Mouse (Mus musculus) midbrain, postnatal 0 days (tissue): ENCODE results near the gene Plekhh3. TPM values are rescaled to one million over a fixed set of nuclear protein-coding genes. Genes with fewer than 3 reads are reported as not detected.
A peak's percentile ranks its signal among the peaks of the same experiment; 100 is the strongest.

Source experiments
- ATAC-seq: fragments of 200-750 bp; cut with Nextera tagmentation; 2 replicates; pipeline ENCODE4 v1.8.0; 2017; ENCODE audit warnings: moderate number of reproducible peaks, mild to moderate bottlenecking, moderate TSS enrichment, moderate library complexity; ENCODE audit not compliant: low FRiP score
- DNase-seq: peaks from one replicate; pipeline ENCODE4 v3.0.0-alpha.2; 2015; ENCODE audit warnings: low spot score
- H3K27ac ChIP-seq: fragments of 300-500 bp; sonication (generic); 2 replicates; pipeline ENCODE4 v1.5.1; 2014; ENCODE audit warnings: low read depth, mild to moderate bottlenecking, low read length, mixed read lengths
- H3K27me3 ChIP-seq: fragments of 300-500 bp; sonication (generic); 2 replicates; pipeline ENCODE4 v1.6.1; 2014; ENCODE audit warnings: low read length, control low read depth, mixed read lengths; ENCODE audit not compliant: insufficient read depth
- H3K36me3 ChIP-seq: fragments of 300-500 bp; sonication (generic); 2 replicates; pipeline ENCODE4 v1.6.1; 2014; ENCODE audit warnings: low read length, control low read depth, mixed read lengths; ENCODE audit not compliant: insufficient read depth
- H3K4me1 ChIP-seq: fragments of 300-500 bp; sonication (generic); 2 replicates; pipeline ENCODE4 v1.6.1; 2014; ENCODE audit warnings: mild to moderate bottlenecking, control low read depth, antibody characterized with exemption, low read length, mixed read lengths; ENCODE audit not compliant: insufficient read depth
- H3K4me2 ChIP-seq: fragments of 300-500 bp; sonication (generic); 2 replicates; pipeline ENCODE4 v1.6.1; 2014; ENCODE audit warnings: low read depth, mild to moderate bottlenecking, low read length, mixed read lengths; ENCODE audit not compliant: poor library complexity, severe bottlenecking
- H3K4me3 ChIP-seq: fragments of 300-500 bp; sonication (generic); 2 replicates; pipeline ENCODE4 v1.5.1; 2014; ENCODE audit warnings: low read depth, mild to moderate bottlenecking, low read length, moderate library complexity
- H3K9ac ChIP-seq: fragments of 300-500 bp; sonication (generic); replicated peaks from 2 replicates; pipeline ENCODE4 v1.6.1; 2014; ENCODE audit warnings: mild to moderate bottlenecking, low read length, moderate library complexity, mixed read lengths; ENCODE audit not compliant: poor library complexity, severe bottlenecking
- H3K9me3 ChIP-seq: fragments of 300-500 bp; sonication (generic); 2 replicates; pipeline ENCODE4 v1.6.1; 2016; ENCODE audit warnings: low read length, control low read depth
- CTCF ChIP-seq: IDR thresholded peaks from 2 replicates; pipeline ENCODE4 v1.5.1; 2016; ENCODE audit warnings: antibody characterized with exemption, mild to moderate bottlenecking
- WGBS: fragments of 180-500 bp; shearing (Covaris S2); extraction: QIAGEN DNeasy Blood & Tissue Kit; methylation state at CpG from one replicate; pipeline ENCODE4 v1.1.7; 2014; 5-methylcytosine and 5-hydroxymethylcytosine counted together
- polyA plus RNA-seq: library from polyadenylated mRNA; unstranded; fragments of >200 nt; fragmentation: Nextera tagmentation; extraction: Ambion mirVana; gene quantifications from 2 replicates; pipeline ENCODE4 v1.2.1, GENCODE M21; 2015
- total RNA-seq: library from RNA; depleted of rRNA; stranded (reverse); fragments of >200 nt; gene quantifications from 2 replicates; pipeline ENCODE4 v1.2.3, GENCODE M21; 2014

Gene Plekhh3
- total and polyA plus RNA-seq, 2 experiments from 2014 or later = 5.8 to 23.4 TPM

DNA sequence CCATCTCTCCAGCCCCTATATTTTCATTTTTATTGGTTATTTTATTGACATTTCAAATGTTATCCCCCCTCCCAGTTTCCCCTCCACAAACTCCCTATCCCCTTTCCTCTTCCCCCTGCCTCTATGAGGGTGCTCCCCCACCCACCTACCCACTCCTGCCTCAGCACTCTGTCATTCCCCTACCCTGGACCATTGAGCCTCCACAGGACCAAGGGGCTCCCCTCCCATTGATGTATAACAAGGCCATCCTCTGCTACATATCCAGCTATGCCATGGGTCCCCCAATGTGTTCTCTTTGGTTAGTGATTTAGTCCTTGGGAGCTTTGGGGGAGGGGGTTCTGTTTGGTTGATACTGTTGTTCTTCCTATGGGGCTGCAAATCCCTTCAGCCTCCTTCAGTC, 16.5 kb downstream of the Plekhh3 start:
- Histone ChIP-seq H3K4me1 (0 out of 2 replicates have a peak, but pooled peaks cover 4% of the 10 kb centered on the region), H3K9ac (no peak overlapping the region), H3K4me2 (no peak overlapping the region), H3K4me3 (no peak overlapping the region), H3K9me3 (no peaks in the 10 kb centered on the region), H3K36me3 (no peaks in the 10 kb centered on the region), H3K27ac (no peak overlapping the region), H3K27me3 (no peaks in the 10 kb centered on the region)
- no peak for TF ChIP-seq CTCF
- DNase-seq = no peak
- no peak for ATAC-seq

DNA sequence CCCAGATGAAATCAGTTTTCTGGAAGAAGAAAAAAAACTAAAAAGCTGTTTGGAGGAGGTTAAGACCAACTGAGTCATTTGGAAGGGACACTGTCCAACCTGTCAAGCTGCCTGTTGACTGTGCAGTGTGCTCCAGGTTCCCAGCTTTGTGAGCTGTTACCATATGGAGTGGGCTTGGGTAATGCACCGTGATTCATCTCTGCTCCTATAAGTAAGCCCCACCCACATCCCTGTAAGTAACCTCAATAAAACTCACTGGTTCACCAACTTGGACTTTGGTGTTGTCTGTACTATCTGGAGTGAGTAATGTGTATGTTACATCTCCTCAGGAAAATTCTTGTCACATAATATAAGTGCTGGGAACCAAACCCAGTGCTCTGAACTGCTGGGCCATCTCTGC, 18.3 kb downstream of the Plekhh3 start:
- Histone ChIP-seq H3K27me3 (no peaks in the 10 kb centered on the region), H3K36me3 (no peaks in the 10 kb centered on the region), H3K4me1 (0 out of 2 replicates have a peak, but pooled peaks cover 4% of the 10 kb centered on the region), H3K9me3 (no peaks in the 10 kb centered on the region), H3K4me3 (no peak overlapping the region), H3K4me2 (no peak overlapping the region), H3K27ac (no peak overlapping the region), H3K9ac (no peak overlapping the region)
- 78% methylated on average over 1 of the region's 1 CpGs for WGBS
- no peak for TF ChIP-seq CTCF
- DNase-seq = no peak
- ATAC-seq = no peak

DNA sequence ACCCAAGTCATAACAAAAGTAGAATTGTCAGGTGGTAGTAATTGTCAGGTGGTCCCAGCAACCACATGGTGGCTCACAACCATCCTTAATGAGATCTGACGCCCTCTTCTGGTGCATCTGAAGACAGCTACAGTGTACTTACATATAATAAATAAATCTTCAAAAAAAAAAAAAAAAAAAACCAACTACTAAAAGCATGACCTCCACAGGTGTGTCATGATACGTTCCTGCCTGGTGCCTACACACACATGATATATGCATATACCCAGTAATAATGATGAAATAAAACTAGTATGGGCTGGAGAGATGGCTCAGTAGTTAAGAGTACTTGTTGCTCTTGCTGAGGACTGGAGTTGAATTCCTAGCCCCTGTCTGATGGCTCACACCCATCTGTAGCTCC, 20.1 kb downstream of the Plekhh3 start:
- Histone ChIP-seq H3K4me1 (peaks cover 6% of the 10 kb centered on the region; the same call in 1 of the 2 replicates), H3K9me3 (no peaks in the 10 kb centered on the region), H3K9ac (no peak overlapping the region), H3K27me3 (no peaks in the 10 kb centered on the region), H3K4me2 (no peak overlapping the region), H3K36me3 (no peaks in the 10 kb centered on the region), H3K27ac (no peak overlapping the region), H3K4me3 (no peak overlapping the region)
- TF ChIP-seq CTCF = no peak
- 59% methylated on average over 2 of the region's 2 CpGs for WGBS
- ATAC-seq = no peak
- no peak for DNase-seq

DNA sequence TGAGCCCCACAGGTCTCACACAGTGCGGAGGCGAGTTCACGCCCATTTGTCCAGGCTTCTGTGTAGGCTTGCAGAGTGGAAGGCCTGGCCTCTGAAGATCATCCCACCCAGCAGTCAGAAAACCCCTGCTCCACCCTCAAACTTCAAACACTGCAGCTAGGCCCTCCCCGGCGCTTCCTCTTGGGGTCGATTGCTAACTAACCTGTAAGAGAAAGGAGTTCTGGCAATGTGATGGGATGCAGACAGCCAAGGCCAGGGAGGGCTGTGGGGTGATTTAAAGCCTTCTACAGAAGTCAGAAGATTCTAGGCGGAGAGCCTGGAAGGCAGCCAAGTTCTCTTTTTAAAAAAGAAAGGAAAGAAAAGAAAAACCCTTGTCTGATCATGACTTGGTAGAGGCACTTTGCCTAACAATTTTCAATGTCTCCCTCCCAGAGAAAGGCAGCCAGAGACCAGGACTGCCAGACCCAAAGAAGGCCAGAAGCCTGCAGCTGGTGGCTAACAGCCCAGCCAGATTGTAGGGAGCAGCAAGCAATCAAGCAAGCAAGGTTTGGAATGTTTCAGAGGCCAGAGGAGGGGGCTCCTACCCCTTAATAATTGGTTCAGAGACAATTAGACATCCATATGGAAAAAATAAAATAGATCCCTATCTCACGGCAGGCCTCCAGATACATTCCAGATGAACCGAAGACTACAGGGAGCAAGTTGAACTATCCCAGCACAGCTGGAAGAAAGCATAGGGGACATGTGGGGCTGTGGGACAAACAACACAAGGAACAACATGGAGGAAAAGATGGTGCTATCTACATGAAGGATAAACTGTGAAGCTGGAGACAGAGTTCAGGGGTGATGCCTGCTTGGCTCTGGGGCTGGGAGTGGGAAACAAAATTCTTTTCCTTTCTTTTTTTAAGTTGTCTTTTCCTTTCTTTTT, 21.7 kb downstream of the Plekhh3 start:
- ATAC-seq (no peak), DNase-seq (peak; percentile 67)
- Histone ChIP-seq H3K4me1 (peaks cover 9% of the 10 kb centered on the region; the same call in 1 of the 2 replicates), H3K27me3 (no peaks in the 10 kb centered on the region), H3K9ac (no peak overlapping the region), H3K9me3 (no peaks in the 10 kb centered on the region), H3K4me2 (no peak overlapping the region), H3K36me3 (no peaks in the 10 kb centered on the region), H3K27ac (peak overlapping the region; percentile 26; the same call in 1 of the 2 replicates), H3K4me3 (no peak overlapping the region)
- no peak for TF ChIP-seq CTCF
- WGBS = 47% methylated on average over 9 of the region's 9 CpGs

DNA sequence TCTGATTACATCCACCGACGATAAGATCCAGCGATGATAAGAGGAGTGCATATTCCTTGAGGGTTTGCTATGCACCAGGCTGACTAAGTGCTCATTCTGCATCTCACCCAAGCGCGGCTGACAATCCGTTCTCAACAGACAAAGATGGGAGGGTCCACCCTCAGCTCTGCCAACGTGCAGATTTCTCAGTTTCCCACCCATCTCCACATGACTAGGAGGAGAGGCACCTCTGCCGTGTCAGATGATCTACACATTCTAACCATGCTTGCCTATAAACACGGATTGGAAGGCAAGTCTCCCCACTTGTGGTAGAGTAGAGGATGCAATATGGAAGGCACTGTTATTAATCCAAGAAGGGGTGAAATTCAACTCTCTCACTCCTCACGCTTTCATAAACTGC, 22.4 kb downstream of the Plekhh3 start:
- Histone ChIP-seq H3K36me3 (no peaks in the 10 kb centered on the region), H3K9ac (no peak overlapping the region), H3K27ac (peak overlapping the region; percentile 26; the same call in 1 of the 2 replicates), H3K4me1 (peaks cover 9% of the 10 kb centered on the region; the same call in 1 of the 2 replicates), H3K4me3 (no peak overlapping the region), H3K27me3 (no peaks in the 10 kb centered on the region), H3K4me2 (no peak overlapping the region), H3K9me3 (no peaks in the 10 kb centered on the region)
- ATAC-seq (no peak), DNase-seq (no peak)
- 66% methylated on average over 10 of the region's 10 CpGs for WGBS
- TF ChIP-seq CTCF = no peak

DNA sequence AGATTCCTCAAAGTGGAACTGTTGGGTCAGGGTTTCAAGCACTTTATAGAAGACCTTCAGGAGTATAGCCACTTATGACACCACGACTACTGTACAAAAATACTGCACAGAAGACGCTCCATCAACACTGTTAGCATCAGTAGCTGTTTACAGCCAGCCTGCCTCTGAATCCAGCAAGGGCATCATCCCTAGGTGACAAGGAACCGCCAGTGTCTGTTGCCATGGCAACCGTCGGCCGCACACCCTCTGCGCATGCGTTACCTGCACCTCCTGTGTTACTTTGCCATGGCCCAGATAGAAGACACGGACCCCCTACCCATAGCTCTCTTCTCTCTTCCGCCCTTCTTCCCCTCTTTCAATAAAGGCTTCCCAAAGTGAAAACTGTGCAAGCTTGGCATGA, 24.8 kb downstream of the Plekhh3 start:
- Histone ChIP-seq H3K4me3 (no peak overlapping the region), H3K4me2 (peak overlapping the region; percentile 0; the same call in 1 of the 2 replicates), H3K9ac (no peak overlapping the region), H3K27me3 (no peaks in the 10 kb centered on the region), H3K36me3 (no peaks in the 10 kb centered on the region), H3K4me1 (peaks cover 12% of the 10 kb centered on the region; the same call in 1 of the 2 replicates), H3K27ac (peak overlapping the region; percentile 21), H3K9me3 (no peaks in the 10 kb centered on the region)
- ATAC-seq (no peak), DNase-seq (peak; percentile 85)
- TF ChIP-seq CTCF = no peak
- WGBS = 10% methylated on average over 10 of the region's 10 CpGs
